Mouse (Mus musculus): ENCODE measurements around the gene Zbtb22.
"Not testable (repeated sequence)": the region's sequence is repeated elsewhere in the genome, so short reads cannot be mapped to it uniquely, and the experiment has no call there.

Gene Zbtb22

GRCm38 (mm10) chr17:33915671-33916250, at the start of gene Zbtb22, which contains the start of gene Tapbp:
Gene Zbtb22, plus strand, starts transcription at chr17:33915904.
Gene Tapbp, plus strand, starts transcription at chr17:33915899.
- DNase-seq, result peak; percentile 99

DNA sequence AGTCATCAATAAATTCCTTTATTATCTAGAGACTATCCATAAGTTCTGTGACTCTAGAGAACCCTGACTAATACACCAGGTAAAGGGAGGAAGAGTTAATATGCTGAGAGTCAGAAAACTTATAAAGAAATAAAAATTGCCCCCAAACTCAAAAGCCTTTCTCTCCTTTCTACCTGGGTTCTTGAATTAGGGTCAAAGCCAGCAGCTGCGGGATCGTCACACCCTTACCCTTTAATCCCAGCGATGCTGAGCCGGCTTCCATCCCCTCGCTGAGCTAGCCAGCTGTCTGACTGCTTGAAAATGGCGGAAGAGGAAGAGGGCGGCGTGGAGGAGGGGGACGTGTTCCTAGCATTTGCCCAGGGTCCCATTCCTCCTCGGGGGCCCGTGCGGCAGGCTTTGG, 42.2 kb upstream of the Zbtb22 start, which contains the start of gene Gm7029:
Gene Gm7029, plus strand, starts transcription at position 301 of the 400 bp plus-strand sequence.
- not testable (repeated sequence) for DNase-seq

- DNase-seq, result no peak
Observed at GRCm38 (mm10) chr17:33874411-33874810, 41.3 kb upstream of the Zbtb22 start.

DNA sequence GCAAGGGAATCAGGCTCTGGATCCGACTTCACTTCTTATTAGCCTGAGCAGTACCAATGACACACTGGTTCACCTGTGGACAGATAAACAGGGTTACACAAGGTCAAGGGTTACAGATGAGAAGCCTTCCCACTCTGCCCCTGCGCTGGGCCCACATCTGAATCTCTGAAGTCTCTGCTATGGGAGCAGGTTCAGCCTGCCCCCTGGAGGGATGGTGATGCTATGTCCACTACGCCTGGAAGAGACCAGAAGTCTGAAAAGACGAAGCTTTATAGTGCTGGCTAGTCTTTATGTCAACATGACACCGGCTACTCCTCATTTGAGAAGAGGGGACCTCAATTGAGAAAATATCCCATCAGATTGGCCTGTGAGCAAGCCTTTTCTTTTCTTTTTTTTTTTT, 39.9 kb upstream of the Zbtb22 start:
- DNase-seq, result not testable (repeated sequence)

DNA sequence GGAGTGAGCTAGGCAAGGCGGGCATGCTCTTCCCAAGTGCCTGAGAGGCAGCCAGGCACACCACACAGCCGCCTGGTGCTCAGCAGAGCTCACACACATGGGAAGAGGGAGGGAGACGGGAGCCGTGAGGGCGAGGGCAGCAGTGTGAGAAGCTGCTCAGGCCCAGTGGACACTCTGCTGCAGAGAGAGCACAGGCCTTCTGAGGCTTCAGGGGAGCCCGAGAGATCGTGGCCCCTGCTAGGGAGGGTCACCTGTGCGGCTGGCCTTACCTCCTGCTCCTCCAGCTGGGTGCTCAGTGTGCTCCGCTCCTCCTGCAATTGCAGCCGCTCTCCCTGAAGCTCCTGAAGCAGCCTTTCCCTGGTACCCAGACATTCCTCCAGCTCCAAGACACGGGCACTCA, 31.4 kb upstream of the Zbtb22 start:
- not testable (repeated sequence) for DNase-seq

DNA sequence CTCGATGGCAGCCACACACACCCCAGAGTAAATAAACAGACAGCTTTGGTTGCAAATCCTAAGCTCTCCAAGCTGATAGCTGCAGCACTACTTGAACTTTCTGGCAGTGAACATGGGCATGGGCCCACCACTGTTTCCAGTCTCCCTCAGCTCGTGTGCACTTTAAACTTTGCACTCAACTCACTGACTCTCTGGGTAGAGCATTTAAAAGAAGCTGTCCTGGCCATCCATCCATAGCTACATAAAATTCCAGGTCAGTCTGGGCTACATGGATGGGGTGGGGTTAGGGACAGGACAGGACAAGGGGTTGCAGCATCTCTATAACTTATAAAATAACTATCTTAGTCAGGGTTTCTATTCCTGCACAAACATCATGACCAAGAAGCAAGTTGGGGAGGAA, 27.9 kb upstream of the Zbtb22 start:
- DNase-seq, result not testable (repeated sequence)

- DNase-seq, result not testable (repeated sequence)
Observed at GRCm38 (mm10) chr17:33888230-33888629, 27.5 kb upstream of the Zbtb22 start.

- not testable (repeated sequence) for DNase-seq
Observed at GRCm38 (mm10) chr17:33889941-33890532, 25.7 kb upstream of the Zbtb22 start.

DNA sequence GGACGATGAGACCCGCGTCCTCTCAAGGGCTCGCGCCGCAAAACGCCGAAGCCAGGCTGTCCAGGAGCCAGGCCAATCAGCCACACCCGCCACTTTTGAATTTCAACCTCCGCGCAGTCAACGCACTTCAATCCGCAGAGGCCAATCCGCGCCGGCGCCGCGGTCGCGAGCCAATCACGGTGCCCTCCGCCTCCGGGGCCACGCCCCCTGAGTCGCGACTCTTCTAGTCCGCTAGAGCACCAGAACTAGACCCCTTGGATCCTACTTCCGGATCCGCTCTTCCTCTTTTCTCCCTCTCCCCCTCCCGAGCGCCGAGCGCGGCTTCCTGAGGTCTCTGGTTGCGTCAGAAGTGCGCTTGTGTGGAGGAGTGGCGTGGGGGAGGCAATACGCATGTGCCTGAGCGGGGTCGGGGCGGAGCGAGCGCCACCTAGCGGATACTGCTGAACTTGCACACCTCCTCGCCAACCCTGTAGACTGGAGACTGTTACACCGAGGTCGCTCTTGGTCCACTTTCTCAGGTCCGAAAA, 25.1 kb upstream of the Zbtb22 start, which contains the start of gene Kifc1:
Gene Kifc1, minus strand, starts transcription at position 129 of the 527 bp plus-strand sequence.
- peak; percentile 100 for DNase-seq

DNA sequence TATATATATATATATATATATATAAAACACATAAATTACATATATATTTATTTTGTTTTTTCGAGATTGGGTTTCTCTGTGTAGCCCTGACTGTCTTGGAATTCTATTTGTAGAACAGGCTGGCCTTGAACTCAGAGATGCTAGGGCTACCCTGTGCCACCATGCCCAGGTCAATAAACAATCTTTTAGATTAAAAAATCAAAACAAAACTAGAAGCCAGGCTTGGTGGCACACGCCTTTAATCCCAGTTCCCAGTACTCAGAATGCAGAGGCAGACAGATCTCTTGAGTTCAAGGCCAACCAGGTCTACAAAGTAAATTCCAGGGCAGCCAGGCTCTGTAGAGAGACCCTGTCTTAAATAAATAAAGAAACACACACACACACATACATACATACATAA, 24.3 kb upstream of the Zbtb22 start:
- no peak for DNase-seq

GRCm38 (mm10) chr17:33891892-33892291, 23.8 kb upstream of the Zbtb22 start:
- not testable (repeated sequence) for DNase-seq

DNA sequence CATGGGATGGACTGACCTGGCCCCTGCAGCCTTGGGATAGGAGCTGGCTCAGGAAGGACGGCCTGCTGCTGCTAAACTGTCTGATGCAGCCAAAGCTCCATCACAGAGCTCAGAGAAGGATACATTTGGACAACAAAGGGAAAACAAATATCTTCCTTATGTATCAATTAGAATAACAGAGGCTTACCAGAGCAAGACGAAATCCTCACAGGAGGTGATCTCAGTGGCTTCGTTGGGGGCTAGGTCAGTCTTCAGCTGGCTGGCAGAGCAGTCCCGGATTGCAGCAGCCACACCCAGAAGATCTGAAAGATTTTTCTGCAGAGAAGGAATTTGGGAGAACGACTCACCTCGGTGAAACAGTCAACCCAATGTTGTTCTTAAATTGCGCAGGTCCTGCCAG, 23.3 kb upstream of the Zbtb22 start:
- DNase-seq, result no peak

- not testable (repeated sequence) for DNase-seq
Observed at GRCm38 (mm10) chr17:33893011-33893410, 22.7 kb upstream of the Zbtb22 start.

DNA sequence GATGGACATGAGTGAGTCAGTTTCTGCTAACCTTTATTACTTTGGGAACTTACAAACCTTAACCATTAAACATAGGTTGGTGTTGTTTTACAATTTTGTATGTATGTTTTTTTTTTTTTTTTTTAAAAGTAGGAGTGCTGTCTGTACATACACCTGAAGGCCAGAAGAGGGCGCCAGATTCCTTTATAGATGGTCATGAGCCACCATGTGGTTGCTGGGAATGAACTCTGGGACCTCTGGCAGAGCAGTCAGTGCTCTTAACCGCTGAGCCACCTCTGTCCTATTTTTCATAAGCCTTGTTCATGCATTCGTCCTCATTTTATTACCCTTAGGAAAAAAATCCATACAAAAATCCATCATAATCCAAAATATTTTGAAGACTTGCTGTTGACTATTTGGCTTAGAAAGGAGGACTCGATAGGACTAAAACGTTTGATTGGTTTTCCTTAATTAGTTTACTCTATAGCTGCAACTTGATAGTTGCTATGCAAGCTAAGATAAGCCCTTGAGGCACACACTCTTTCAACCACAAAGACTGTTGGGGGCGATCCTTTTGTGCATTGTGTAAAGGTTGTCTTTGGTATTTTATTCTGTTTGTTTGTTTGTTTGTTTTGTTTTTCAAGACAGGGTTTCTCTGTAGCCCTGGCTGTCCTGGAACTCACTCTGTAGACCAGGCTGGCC, 18.4 kb upstream of the Zbtb22 start:
- DNase-seq, result no peak

GRCm38 (mm10) chr17:33898193-33898592, 17.5 kb upstream of the Zbtb22 start:
- DNase-seq, result not testable (repeated sequence)

DNA sequence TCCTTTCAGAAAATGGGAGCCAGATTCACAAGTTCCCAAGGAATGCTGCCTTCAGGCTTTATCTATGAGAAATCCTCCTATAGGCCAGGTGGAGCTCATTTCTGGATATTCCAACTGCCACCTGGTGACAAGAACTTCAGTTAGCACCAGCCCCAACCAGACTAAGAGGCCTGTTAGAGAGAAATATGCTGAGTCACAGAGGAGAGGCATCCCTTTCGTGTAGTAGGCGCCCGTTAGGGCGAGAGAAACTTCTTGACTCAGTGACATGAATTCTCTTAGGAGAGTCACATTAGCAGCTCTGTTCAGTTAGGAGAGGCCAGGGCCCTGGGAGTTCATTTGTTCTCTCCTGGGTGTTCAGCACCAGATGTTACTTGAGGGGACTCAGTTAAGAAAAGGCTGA, 16.1 kb upstream of the Zbtb22 start:
- DNase-seq, result no peak

GRCm38 (mm10) chr17:33900281-33900988, 15.3 kb upstream of the Zbtb22 start:
- DNase-seq, result peak; percentile 23

- no peak for DNase-seq
Observed at GRCm38 (mm10) chr17:33900989-33901314, 14.8 kb upstream of the Zbtb22 start.

DNA sequence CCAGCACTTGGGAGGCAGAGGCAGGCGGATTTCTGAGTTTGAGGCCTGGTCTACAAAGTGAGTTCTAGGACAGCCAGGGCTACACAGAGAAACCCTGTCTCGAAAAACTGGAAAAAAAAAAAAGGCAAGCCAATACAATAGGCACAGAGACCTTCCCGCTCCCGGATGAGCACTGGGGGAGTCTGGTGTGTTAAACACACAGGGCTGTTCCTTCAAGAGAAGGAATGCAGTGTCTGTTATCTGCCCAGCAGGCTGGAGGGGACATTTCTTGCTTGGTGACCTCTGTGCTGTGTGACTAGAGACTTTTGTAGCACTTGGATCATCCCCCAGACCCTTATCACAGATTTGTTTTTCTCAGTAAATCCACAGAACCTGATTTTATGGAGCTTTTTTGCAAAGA, 14.1 kb upstream of the Zbtb22 start:
- DNase-seq, result no peak

DNA sequence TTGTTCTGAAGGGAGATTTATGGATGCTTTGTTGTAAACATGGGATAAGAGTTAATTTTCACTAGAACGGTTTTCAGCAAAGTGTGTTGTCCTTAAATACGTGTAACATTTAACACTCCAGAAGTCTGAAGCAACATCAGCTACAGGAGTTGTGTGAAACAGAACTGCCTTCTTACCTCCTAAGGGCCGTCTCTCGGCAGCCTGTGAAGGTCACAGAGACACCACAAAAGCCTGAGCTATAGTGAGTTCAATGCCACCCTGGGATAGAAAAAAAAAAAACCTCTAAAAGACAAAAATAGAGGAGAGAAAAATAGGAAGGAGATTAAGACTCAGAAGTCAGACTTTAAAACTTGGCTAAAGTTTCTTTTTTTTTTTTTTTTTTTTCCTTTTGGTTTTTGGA, 13.6 kb upstream of the Zbtb22 start:
- no peak for DNase-seq

GRCm38 (mm10) chr17:33902491-33902890, 13.2 kb upstream of the Zbtb22 start:
- DNase-seq, result no peak

DNA sequence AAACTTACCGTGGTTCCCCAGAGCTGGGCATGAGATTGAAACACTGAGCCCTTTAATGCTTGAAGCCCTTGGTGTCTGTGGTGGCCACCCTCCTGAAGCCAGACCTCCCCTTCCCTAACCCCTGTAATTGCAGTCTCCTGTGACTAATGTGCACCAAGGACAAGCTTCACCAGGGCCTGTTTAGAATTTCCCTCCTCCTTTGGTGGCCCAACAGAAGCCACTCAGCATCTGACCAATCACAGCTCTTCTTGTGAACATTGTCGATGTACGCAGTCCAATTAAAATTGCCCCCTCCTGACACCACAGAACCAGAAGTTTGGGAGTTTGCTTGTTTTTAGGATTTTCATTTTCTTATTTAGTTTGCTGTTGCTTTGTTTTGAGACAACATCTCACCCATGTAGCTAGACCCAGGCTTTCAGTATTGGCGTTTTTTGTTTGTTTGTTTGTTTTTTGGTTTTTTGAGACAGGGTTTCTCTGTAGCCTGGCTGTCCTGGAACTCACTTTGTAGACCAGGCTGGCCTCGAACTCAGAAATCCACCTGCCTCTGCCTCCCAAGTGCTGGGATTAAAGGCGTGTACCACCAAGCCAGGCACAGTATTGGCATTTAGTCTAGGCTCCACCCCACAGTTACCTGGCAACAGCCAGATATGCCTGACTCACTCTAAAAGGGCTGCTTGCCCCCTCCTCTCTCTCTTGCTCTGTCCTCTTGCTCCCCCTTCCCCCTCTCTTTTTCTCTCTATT, 11.6 kb upstream of the Zbtb22 start:
- DNase-seq, result not testable (repeated sequence)

All from cerebellum, adult 9-11 months (tissue).